Mouse (Mus musculus): ENCODE measurements around the gene Cisd3. TPM values are rescaled to one million over a fixed set of nuclear protein-coding genes. Genes with fewer than 3 reads are reported as not detected.

Gene Cisd3
- total and polyA plus RNA-seq, 2 experiments from 2014 or later: 50.8 to 125 TPM

GRCm38 (mm10) chr11:97698741-97699611, 13.3 kb downstream of the Cisd3 start:
- peak; percentile 35 for TF ChIP-seq CTCF (IDR thresholded peaks at IDR 0.05; ENCODE audit: low read depth)
- TF ChIP-seq EP300 (IDR thresholded peaks at IDR 0.05; ENCODE audit: low read depth): peak; percentile 65
- peak overlapping the region; percentile 70 for H3K4me3 ChIP-seq (ENCODE audit: low read depth, low read length)
- H3K4me2 ChIP-seq (ENCODE audit: low read depth, low read length): peak overlapping the region; percentile 97
- no peaks in the 10 kb centered on the region for H3K36me3 ChIP-seq (replicated peaks; ENCODE audit: control insufficient read depth, insufficient read depth, low read length)
- DNase-seq (ENCODE audit: low spot score) (peak; percentile 70), ATAC-seq (ENCODE audit: insufficient read depth, low read depth) (peak; percentile 12)
- H3K9me3 ChIP-seq (replicated peaks; ENCODE audit: control insufficient read depth, low read length): no peaks in the 10 kb centered on the region
- peak overlapping the region; percentile 93 for H3K27ac ChIP-seq (ENCODE audit: low read depth)
- peak overlapping the region; percentile 84 for H3K9ac ChIP-seq (replicated peaks; ENCODE audit: low read depth, low read length)
- H3K27me3 ChIP-seq (ENCODE audit: control insufficient read depth, insufficient read depth, low read length): no peaks in the 10 kb centered on the region
- H3K4me1 ChIP-seq (ENCODE audit: control insufficient read depth, insufficient read depth): peaks cover 40% of the 10 kb centered on the region
- under 1% methylated on average over 59 of the region's 63 CpGs for WGBS

DNA sequence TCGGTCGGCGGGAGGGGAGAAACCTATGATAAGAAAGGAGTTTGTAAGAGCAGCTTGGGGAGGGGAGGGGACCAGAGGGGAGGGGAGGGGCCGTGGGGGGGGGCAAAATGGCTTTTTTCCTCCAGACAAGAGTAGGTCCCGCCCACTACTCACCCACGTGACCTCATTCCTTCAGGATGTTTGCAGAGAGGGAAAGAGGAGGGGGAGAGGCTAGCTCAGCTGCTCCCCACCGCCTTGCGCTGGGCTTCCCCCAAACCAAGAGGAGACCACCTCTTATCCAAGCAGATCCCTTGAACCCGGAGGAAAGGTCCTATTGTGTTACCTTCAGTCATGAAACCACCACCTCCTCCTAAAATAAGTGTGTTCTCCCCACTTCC, 14.0 kb downstream of the Cisd3 start:
- TF ChIP-seq EP300 (IDR thresholded peaks at IDR 0.05; ENCODE audit: low read depth) (no peak), CTCF (IDR thresholded peaks at IDR 0.05; ENCODE audit: low read depth) (no peak)
- no peaks in the 10 kb centered on the region for H3K36me3 ChIP-seq (replicated peaks; ENCODE audit: control insufficient read depth, insufficient read depth, low read length)
- H3K27me3 ChIP-seq (ENCODE audit: control insufficient read depth, insufficient read depth, low read length): no peaks in the 10 kb centered on the region
- 0% methylated on average over 6 of the region's 9 CpGs for WGBS
- peak overlapping the region; percentile 70 for H3K4me3 ChIP-seq (ENCODE audit: low read depth, low read length)
- H3K9me3 ChIP-seq (replicated peaks; ENCODE audit: control insufficient read depth, low read length): no peaks in the 10 kb centered on the region
- H3K4me1 ChIP-seq (ENCODE audit: control insufficient read depth, insufficient read depth): peaks cover 39% of the 10 kb centered on the region
- peak overlapping the region; percentile 97 for H3K4me2 ChIP-seq (ENCODE audit: low read depth, low read length)
- DNase-seq (ENCODE audit: low spot score): peak; percentile 92
- H3K9ac ChIP-seq (replicated peaks; ENCODE audit: low read depth, low read length): peak overlapping the region; percentile 84
- peak overlapping the region; percentile 93 for H3K27ac ChIP-seq (ENCODE audit: low read depth)
- ATAC-seq (ENCODE audit: insufficient read depth, low read depth): peak; percentile 19

- WGBS: 0% methylated on average over 85 of the region's 85 CpGs
- DNase-seq (ENCODE audit: low spot score) (peak; percentile 83), ATAC-seq (ENCODE audit: insufficient read depth, low read depth) (peak; percentile 16; the same call in 1 of the 2 replicates)
Observed at GRCm38 (mm10) chr11:97700003-97700745, 14.5 kb downstream of the Cisd3 start, which contains the start of gene Pcgf2. Gene Pcgf2 (minus strand): TSS chr11:97700497.

DNA sequence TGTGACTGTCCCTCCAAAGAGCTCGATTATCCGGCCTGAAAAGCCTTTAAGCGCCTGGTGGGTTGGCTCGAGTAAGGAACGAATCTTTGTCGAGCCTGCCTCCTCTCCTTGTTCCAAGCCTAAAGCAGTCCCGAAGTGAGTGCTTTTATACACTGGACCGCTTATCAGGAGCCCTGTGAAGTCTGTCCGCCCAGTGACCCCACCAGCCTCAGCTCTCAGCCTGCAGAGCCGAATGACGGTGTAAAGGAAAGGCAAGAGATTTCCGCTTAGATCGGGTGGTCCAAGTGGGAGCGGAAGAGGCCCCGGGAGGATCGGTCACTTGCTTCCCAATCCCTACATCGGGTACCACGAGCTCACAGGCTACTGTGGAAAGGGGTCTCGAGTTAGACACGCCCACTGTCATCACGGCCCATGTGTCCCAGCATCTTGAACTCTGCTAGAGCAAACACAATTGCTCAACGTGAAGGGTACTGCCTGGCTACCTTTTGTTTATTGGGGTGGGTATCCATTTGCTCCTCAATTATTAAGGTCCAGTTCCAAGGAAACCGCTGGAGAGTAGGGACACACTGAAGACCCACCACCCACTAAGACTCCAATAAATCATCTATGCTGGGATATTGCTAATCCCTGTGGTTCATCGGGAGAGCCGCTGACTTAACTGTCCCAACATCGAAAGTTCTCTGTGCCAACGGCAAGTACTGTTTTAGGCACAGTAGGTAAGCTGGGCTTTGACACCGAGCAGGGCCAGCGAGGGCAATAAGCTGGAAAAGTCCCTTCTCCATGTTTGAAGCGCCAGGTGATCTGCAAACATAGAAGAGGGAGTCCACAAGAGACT, 15.3 kb downstream of the Cisd3 start:
- 20% methylated on average over 30 of the region's 30 CpGs for WGBS
- ATAC-seq (ENCODE audit: insufficient read depth, low read depth) (no peak), DNase-seq (ENCODE audit: low spot score) (peak; percentile 65)
- TF ChIP-seq CTCF (IDR thresholded peaks at IDR 0.05; ENCODE audit: low read depth): no peak
- Histone ChIP-seq H3K9ac (replicated peaks; ENCODE audit: low read depth, low read length) (peak overlapping the region; percentile 84), H3K27ac (ENCODE audit: low read depth) (peak overlapping the region; percentile 93), H3K4me3 (ENCODE audit: low read depth, low read length) (peak overlapping the region; percentile 70), H3K4me2 (ENCODE audit: low read depth, low read length) (peak overlapping the region; percentile 97), H3K9me3 (replicated peaks; ENCODE audit: control insufficient read depth, low read length) (no peaks in the 10 kb centered on the region), H3K36me3 (replicated peaks; ENCODE audit: control insufficient read depth, insufficient read depth, low read length) (peaks cover 5% of the 10 kb centered on the region; the same call in 1 of the 2 replicates), H3K4me1 (ENCODE audit: control insufficient read depth, insufficient read depth) (peaks cover 27% of the 10 kb centered on the region), H3K27me3 (ENCODE audit: control insufficient read depth, insufficient read depth, low read length) (no peaks in the 10 kb centered on the region)

More at GRCm38 (mm10) chr11:97700003-97700745, 14.5 kb downstream of the Cisd3 start, which contains the start of gene Pcgf2:
- peak within 1 kb of the TSS; percentile 93 for H3K27ac ChIP-seq (ENCODE audit: low read depth)
- no peaks in the 10 kb centered on the region for H3K27me3 ChIP-seq (ENCODE audit: control insufficient read depth, insufficient read depth, low read length)
- peak within 1 kb of the TSS; percentile 97 for H3K4me2 ChIP-seq (ENCODE audit: low read depth, low read length)
- TF ChIP-seq CTCF (IDR thresholded peaks at IDR 0.05; ENCODE audit: low read depth) (no peak), EP300 (IDR thresholded peaks at IDR 0.05; ENCODE audit: low read depth) (no peak)
- H3K9ac ChIP-seq (replicated peaks; ENCODE audit: low read depth, low read length): peak within 1 kb of the TSS; percentile 84
- H3K36me3 ChIP-seq (replicated peaks; ENCODE audit: control insufficient read depth, insufficient read depth, low read length): no peaks in the 10 kb centered on the region
- H3K4me1 ChIP-seq (ENCODE audit: control insufficient read depth, insufficient read depth): peaks cover 34% of the 10 kb centered on the region
- H3K4me3 ChIP-seq (ENCODE audit: low read depth, low read length): peak within 1 kb of the TSS; percentile 70
- H3K9me3 ChIP-seq (replicated peaks; ENCODE audit: control insufficient read depth, low read length): no peaks in the 10 kb centered on the region
